Mouse (Mus musculus): Measurements from ENCODE around the gene Dnah5.

DNA sequence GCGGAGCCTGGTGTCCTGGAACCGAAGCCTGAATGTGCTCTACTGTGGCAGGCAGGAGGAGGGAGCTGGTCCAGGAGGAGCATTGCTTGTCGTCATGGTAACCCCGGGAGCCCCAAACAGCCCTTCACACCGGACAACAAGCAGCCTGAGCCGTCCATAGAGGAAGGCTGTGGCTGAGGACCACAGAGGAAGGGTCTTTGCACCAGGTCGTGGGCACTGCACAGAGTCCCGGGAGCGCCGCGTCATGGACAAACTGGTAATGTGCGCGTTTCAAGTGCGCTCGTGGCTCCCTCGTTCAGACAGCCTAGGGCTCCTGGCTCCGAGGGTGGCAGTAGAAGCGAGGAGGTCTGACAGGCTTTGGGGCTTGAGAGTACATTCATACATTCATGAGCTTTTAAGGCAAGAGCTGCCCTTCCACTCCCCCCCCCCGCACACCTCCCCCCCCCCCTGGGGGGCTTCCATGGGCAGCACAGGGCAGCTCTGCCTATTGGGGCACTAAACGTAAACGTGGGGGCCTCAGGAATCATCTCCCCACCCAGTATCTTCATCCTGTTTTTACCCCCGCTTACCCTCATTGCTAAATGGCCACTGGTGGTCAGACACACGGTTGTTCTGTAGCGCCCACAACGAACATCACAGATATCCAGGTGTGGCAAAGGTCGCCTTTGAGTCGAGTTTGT is 48.6 kb upstream of the Dnah5 start:
- TF ChIP-seq CTCF (IDR thresholded peaks at IDR 0.05; ENCODE audit: low read depth) (0 out of 2 replicates have a peak, but pooled peaks have one; percentile 10), EP300 (IDR thresholded peaks at IDR 0.05; ENCODE audit: low read depth) (no peak)
